Mouse (Mus musculus) forebrain, embryonic 16.5 days (tissue): ENCODE data around the gene H2afj. TPM values are rescaled to one million over a fixed set of nuclear protein-coding genes. Genes with fewer than 3 reads are reported as not detected.

Source experiments
- ATAC-seq: fragments of 200-750 bp; cut with Nextera tagmentation; 2 replicates; pipeline ENCODE4 v1.8.0; 2017; ENCODE audit warnings: mild to moderate bottlenecking, moderate library complexity
- H3K27ac ChIP-seq: fragments of 300-500 bp; sonication (generic); 2 replicates; pipeline ENCODE4 v1.5.1; 2014; ENCODE audit warnings: low read length, control low read depth
- H3K27me3 ChIP-seq: fragments of 300-500 bp; sonication (generic); replicated peaks from 2 replicates; pipeline ENCODE4 v1.6.1; 2014; ENCODE audit warnings: low read length; ENCODE audit not compliant: control insufficient read depth, insufficient read depth
- H3K36me3 ChIP-seq: fragments of 300-500 bp; sonication (generic); 2 replicates; pipeline ENCODE4 v1.6.1; 2014; ENCODE audit not compliant: control insufficient read depth, insufficient read depth
- H3K4me1 ChIP-seq: fragments of 300-500 bp; sonication (generic); replicated peaks from 2 replicates; pipeline ENCODE4 v1.6.1; 2014; ENCODE audit warnings: low read length; ENCODE audit not compliant: control insufficient read depth, insufficient read depth
- H3K4me2 ChIP-seq: fragments of 300-500 bp; sonication (generic); 2 replicates; pipeline ENCODE4 v1.6.1; 2014; ENCODE audit warnings: mild to moderate bottlenecking, low read length, control low read depth
- H3K4me3 ChIP-seq: fragments of 300-500 bp; sonication (generic); replicated peaks from 2 replicates; pipeline ENCODE4 v1.5.1; 2014; ENCODE audit warnings: mild to moderate bottlenecking, low read length, control low read depth
- H3K9ac ChIP-seq: fragments of 300-500 bp; sonication (generic); replicated peaks from 2 replicates; pipeline ENCODE4 v1.6.1; 2014; ENCODE audit warnings: low read depth, low read length, control low read depth
- H3K9me3 ChIP-seq: fragments of 300-500 bp; sonication (generic); 2 replicates; pipeline ENCODE4 v1.6.1; 2016; ENCODE audit warnings: low read length; ENCODE audit not compliant: control insufficient read depth
- WGBS: fragments of 180-500 bp; shearing (Covaris S2); extraction: QIAGEN DNeasy Blood & Tissue Kit; methylation state at CpG from one replicate; pipeline ENCODE4 v1.1.7; 2014; 5-methylcytosine and 5-hydroxymethylcytosine counted together
- polyA plus RNA-seq: library from polyadenylated mRNA; unstranded; fragments of >200 nt; fragmentation: Nextera tagmentation; extraction: Ambion mirVana; gene quantifications from 2 replicates; pipeline ENCODE4 v1.2.1, GENCODE M21; 2015

H2afj gene
- polyA plus RNA-seq, 1 experiment from 2014 or later = 107 TPM

DNA sequence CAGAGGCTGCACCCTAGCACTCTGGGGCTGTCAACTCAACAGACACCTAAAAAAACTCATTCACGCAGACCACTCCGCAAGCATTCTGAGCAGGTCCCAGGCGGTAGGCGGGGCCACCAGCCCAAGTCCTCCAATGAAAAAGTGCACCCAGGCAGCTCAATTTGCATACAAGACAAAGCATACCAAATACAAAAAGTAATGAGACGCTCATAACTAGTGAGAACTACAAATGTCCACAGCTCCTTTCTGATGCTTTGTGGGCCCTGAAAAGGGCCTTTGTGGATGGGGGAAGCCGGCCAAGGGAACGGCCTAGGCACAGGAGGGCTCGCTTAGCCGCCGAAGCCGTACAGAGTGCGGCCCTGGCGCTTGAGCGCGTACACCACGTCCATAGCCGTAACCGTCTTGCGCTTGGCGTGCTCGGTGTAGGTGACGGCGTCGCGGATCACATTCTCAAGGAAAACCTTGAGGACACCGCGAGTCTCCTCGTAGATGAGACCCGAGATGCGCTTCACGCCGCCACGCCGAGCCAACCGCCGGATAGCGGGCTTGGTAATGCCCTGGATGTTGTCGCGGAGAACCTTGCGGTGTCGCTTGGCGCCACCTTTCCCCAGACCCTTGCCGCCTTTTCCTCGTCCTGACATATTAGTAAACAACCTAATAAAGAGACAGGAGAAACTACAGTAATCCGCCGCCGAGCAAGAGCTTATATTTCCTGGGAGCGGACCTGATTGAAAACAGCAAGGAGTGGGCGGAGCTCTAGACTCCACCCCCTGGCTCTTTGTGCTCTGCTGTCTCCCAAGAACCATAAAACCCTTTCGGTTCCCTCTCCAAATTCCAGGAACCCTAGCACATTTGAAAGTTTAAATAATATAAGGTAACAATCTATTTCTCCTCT lies 4.1 kb upstream of the H2afj start, which contains the start of gene Hist4h4:
Gene Hist4h4 (minus strand): TSS at position 677 of the 895 bp plus-strand sequence.
- WGBS = under 1% methylated on average over 50 of the region's 50 CpGs
- Histone ChIP-seq H3K9me3 (no peaks in the 10 kb centered on the region), H3K4me2 (peak within 1 kb of the TSS; percentile 81), H3K27me3 (no peaks in the 10 kb centered on the region), H3K36me3 (no peaks in the 10 kb centered on the region), H3K27ac (peak within 1 kb of the TSS; percentile 100), H3K4me1 (peaks cover 20% of the 10 kb centered on the region), H3K9ac (peak within 1 kb of the TSS; percentile 96), H3K4me3 (peak within 1 kb of the TSS; percentile 82)
- peak; percentile 78 for ATAC-seq

GRCm38 (mm10) chr6:136804705-136805408 lies 3.2 kb upstream of the H2afj start:
- Histone ChIP-seq H3K27me3 (no peaks in the 10 kb centered on the region), H3K9ac (peak overlapping the region; percentile 96; the same call in 1 of the 2 replicates), H3K36me3 (no peaks in the 10 kb centered on the region), H3K4me1 (peaks cover 28% of the 10 kb centered on the region), H3K4me2 (peak overlapping the region; percentile 81), H3K27ac (peak overlapping the region; percentile 100), H3K4me3 (peak overlapping the region; percentile 82), H3K9me3 (no peaks in the 10 kb centered on the region)
- ATAC-seq = no peak
- WGBS = 25% methylated on average over 9 of the region's 9 CpGs

- Histone ChIP-seq H3K4me2 (no peak overlapping the region), H3K4me1 (peaks cover 30% of the 10 kb centered on the region), H3K9me3 (no peaks in the 10 kb centered on the region), H3K27me3 (no peaks in the 10 kb centered on the region), H3K4me3 (no peak overlapping the region), H3K36me3 (no peaks in the 10 kb centered on the region), H3K9ac (no peak overlapping the region), H3K27ac (no peak overlapping the region)
- WGBS = 94% methylated on average over 1 of the region's 1 CpGs
- ATAC-seq = no peak
Measured at GRCm38 (mm10) chr6:136805409-136805775, 2.7 kb upstream of the H2afj start.

DNA sequence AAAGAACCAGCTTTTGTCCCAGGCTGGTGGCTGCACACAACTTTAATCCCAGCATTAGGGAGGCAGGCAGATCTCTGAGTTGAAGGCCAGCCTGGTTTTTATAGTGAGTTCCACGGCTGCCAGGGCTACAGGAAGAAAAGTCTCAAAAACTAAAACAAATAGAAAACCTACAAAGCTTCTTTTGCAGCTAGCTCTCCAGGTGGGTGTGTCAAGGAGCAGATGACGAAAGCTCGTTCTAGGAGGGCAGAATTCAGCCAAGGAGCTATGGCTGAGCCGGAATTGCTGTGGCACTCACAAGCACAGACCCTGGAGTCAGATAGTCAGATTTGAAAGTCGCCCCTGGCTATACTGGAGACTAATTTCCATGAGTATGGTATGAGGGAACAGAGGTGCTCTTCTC lies 1.2 kb upstream of the H2afj start:
- Histone ChIP-seq H3K4me1 (peaks cover 30% of the 10 kb centered on the region), H3K9ac (no peak overlapping the region), H3K9me3 (no peaks in the 10 kb centered on the region), H3K36me3 (0 out of 2 replicates have a peak, but pooled peaks cover 2% of the 10 kb centered on the region), H3K27ac (no peak overlapping the region), H3K4me3 (no peak overlapping the region), H3K4me2 (no peak overlapping the region), H3K27me3 (no peaks in the 10 kb centered on the region)
- WGBS = 73% methylated on average over 5 of the region's 5 CpGs
- no peak for ATAC-seq

DNA sequence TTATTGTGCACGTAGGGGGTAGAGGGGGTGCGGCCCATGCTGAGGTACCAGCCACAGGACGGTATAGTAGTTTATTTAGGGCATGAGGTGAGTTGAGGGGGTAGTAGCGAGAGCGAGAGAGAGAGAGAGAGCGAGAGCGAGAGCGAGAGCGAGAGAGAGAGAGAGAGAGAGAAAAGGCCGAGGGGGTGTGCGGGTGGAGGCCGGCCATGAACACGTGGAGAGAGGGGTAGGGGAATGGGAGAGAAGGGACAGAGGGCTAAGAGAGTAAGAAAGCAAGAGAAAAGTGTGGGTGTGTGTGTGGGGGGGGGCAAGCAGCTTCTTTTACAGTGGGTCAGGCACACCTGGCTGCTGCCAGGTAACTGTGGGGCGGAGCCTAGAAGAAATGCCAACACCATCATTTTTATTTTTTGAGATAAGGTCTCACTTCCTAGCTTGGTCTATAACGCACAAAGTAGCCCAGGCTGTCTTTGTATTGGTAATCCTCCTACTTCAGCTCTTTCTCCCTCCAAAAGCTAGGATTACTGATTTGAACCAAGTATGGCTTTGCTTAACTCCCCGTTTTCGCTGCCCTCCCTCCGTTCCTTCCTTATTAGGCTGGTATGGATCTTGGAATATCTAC lies 540 bp upstream of the H2afj start:
- Histone ChIP-seq H3K9ac (0 out of 2 replicates have a peak overlapping the region, but pooled peaks have one; percentile 45), H3K4me2 (peak overlapping the region; percentile 58), H3K36me3 (peaks cover 8% of the 10 kb centered on the region; the same call in 1 of the 2 replicates), H3K4me1 (peaks cover 30% of the 10 kb centered on the region), H3K27me3 (no peaks in the 10 kb centered on the region), H3K27ac (peak overlapping the region; percentile 66), H3K9me3 (no peaks in the 10 kb centered on the region), H3K4me3 (peak overlapping the region; percentile 64)
- 35% methylated on average over 18 of the region's 18 CpGs for WGBS
- ATAC-seq = no peak

DNA sequence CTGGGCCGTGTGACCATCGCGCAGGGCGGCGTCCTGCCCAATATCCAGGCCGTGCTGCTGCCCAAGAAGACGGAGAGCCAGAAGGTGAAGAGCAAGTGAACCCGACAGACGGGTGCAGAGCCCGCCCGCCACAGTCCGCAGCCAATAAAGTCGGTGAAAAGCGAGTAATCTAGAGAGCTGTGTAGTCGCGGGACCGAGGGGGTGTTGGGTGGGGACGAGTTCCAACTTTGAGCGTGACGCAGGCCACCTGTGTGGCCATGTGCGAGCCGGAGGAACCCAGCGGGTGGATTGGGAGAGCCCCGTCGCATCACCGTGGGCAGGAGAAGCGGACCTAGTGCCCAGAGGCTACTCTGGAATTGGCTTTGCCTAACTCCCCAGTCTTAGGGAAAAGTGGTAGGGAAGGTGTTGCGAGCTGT lies 595 bp downstream of the H2afj start:
- Histone ChIP-seq H3K4me3 (peak overlapping the region; percentile 64), H3K36me3 (peaks cover 11% of the 10 kb centered on the region; the same call in 1 of the 2 replicates), H3K27me3 (no peaks in the 10 kb centered on the region), H3K27ac (no peak overlapping the region), H3K4me2 (peak overlapping the region; percentile 98), H3K9me3 (no peaks in the 10 kb centered on the region), H3K9ac (peak overlapping the region; percentile 74), H3K4me1 (peaks cover 24% of the 10 kb centered on the region)
- WGBS = under 1% methylated on average over 28 of the region's 28 CpGs
- ATAC-seq = peak; percentile 3; the same call in 1 of the 2 replicates

GRCm38 (mm10) chr6:136809077-136809476 lies 1.0 kb downstream of the H2afj start:
- H3K36me3 ChIP-seq = peaks cover 15% of the 10 kb centered on the region
- no peak overlapping the region for H3K27ac ChIP-seq
- H3K9ac ChIP-seq = peak overlapping the region; percentile 74
- peak overlapping the region; percentile 98 for H3K4me2 ChIP-seq
- WGBS = 41% methylated on average over 14 of the region's 14 CpGs
- no peaks in the 10 kb centered on the region for H3K9me3 ChIP-seq
- ATAC-seq = no peak
- peak overlapping the region; percentile 64 for H3K4me3 ChIP-seq
- peaks cover 24% of the 10 kb centered on the region for H3K4me1 ChIP-seq
- H3K27me3 ChIP-seq = no peaks in the 10 kb centered on the region

DNA sequence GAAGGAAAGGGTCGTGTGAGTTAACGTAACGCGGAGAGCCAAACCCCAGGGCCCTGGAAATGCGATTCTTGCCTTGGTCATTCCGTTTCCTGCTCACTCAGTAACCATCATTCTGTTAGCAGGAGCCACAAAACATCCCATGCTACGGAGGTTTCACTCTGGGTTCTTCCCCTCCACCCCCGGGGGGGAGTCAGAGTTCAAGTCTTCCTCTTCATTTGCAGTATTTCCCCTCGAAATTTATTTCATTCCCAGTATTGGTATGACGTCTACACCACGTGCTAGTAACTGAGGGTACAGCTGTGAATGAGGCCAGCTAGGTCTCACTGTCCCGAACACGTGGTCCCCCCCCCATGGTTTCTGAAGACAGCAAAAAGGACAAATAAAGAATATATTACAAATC lies 1.6 kb downstream of the H2afj start:
- Histone ChIP-seq H3K9me3 (no peaks in the 10 kb centered on the region), H3K27me3 (no peaks in the 10 kb centered on the region), H3K36me3 (peaks cover 18% of the 10 kb centered on the region), H3K4me2 (peak overlapping the region; percentile 98), H3K4me3 (no peak overlapping the region), H3K9ac (no peak overlapping the region), H3K4me1 (peaks cover 24% of the 10 kb centered on the region), H3K27ac (no peak overlapping the region)
- 84% methylated on average over 13 of the region's 13 CpGs for WGBS
- ATAC-seq = no peak

DNA sequence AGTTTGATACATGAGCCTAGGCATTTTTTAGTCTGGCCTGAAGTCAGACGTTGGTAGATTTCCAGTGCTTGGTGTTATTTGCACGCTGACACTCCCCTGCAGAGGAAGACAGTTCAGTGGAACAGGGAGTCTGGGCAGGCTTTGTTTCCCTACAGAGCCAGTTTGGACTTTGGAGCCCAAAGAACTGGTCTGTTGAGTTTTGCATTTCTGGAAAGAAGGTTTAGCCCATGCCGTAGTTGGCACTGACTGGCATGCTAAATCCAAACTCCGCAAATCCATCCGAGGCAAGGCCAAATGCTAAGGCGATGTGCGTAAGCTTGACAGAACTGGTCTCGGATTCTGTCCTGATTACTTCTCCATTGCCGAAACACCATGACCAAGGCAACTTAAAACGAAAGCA lies 3.2 kb downstream of the H2afj start:
- H3K4me2 ChIP-seq = no peak overlapping the region
- peaks cover 30% of the 10 kb centered on the region for H3K36me3 ChIP-seq
- H3K4me3 ChIP-seq = no peak overlapping the region
- no peak for ATAC-seq
- H3K9me3 ChIP-seq = no peaks in the 10 kb centered on the region
- H3K27me3 ChIP-seq = no peaks in the 10 kb centered on the region
- peaks cover 21% of the 10 kb centered on the region for H3K4me1 ChIP-seq
- H3K9ac ChIP-seq = no peak overlapping the region
- H3K27ac ChIP-seq = no peak overlapping the region
- 86% methylated on average over 10 of the region's 10 CpGs for WGBS
